Mouse (Mus musculus) c-Kit-negative CD71-positive TER-119-positive erythroid progenitor cells, embryonic 14.5 days (primary cell): ENCODE data around the gene Tmem259.

Source experiments
- DNase-seq: peaks from one replicate; pipeline ENCODE4 v3.0.0-alpha.2; 2013; ENCODE audit warnings: low read depth, low spot score

Tmem259 gene

GRCm38 (mm10) chr10:79987771-79988505 is 3.8 kb upstream of the Tmem259 start:
- no peak for DNase-seq

GRCm38 (mm10) chr10:79986963-79987362 is 2.8 kb upstream of the Tmem259 start:
- DNase-seq: peak; percentile 57

GRCm38 (mm10) chr10:79986232-79986878 is 2.2 kb upstream of the Tmem259 start:
- DNase-seq: peak; percentile 54

GRCm38 (mm10) chr10:79985334-79986231 is 1.5 kb upstream of the Tmem259 start:
- peak; percentile 74 for DNase-seq

- peak; percentile 97 for DNase-seq
These were observed 741 bp upstream of the Tmem259 start for GRCm38 (mm10) chr10:79984871-79985270.

- peak; percentile 60 for DNase-seq
These were observed 460 bp downstream of the Tmem259 start for GRCm38 (mm10) chr10:79983670-79984069.

GRCm38 (mm10) chr10:79983205-79983604 is 925 bp downstream of the Tmem259 start:
- DNase-seq: no peak

GRCm38 (mm10) chr10:79979401-79980155 is 4.6 kb downstream of the Tmem259 start:
- DNase-seq: no peak

GRCm38 (mm10) chr10:79978061-79978460 is 6.1 kb downstream of the Tmem259 start:
- DNase-seq: no peak

- DNase-seq: no peak
These were observed 6.8 kb downstream of the Tmem259 start for GRCm38 (mm10) chr10:79977324-79977723.

GRCm38 (mm10) chr10:79976722-79977107 is 7.4 kb downstream of the Tmem259 start:
- no peak for DNase-seq

- no peak for DNase-seq
These were observed 7.9 kb downstream of the Tmem259 start for GRCm38 (mm10) chr10:79976071-79976721.

- DNase-seq: no peak
These were observed 9.5 kb downstream of the Tmem259 start for GRCm38 (mm10) chr10:79974668-79975067.

GRCm38 (mm10) chr10:79974087-79974486 is 10.0 kb downstream of the Tmem259 start:
- no peak for DNase-seq

GRCm38 (mm10) chr10:79972831-79973230 is 11.3 kb downstream of the Tmem259 start:
- no peak for DNase-seq

GRCm38 (mm10) chr10:79971183-79971497 is 13.0 kb downstream of the Tmem259 start:
- no peak for DNase-seq

GRCm38 (mm10) chr10:79970415-79971182 is 13.5 kb downstream of the Tmem259 start, which contains the start of gene Grin3b:
Grin3b (plus strand) TSS chr10:79970715.
- DNase-seq: no peak

- no peak for DNase-seq
These were observed 15.0 kb downstream of the Tmem259 start for GRCm38 (mm10) chr10:79969124-79969568.

GRCm38 (mm10) chr10:79968181-79968580 is 15.9 kb downstream of the Tmem259 start:
- DNase-seq: no peak

GRCm38 (mm10) chr10:79966886-79967400 is 17.2 kb downstream of the Tmem259 start:
- DNase-seq: no peak
